Mouse (Mus musculus) megakaryocyte progenitor cell, adult 5-6 weeks (primary cell): ENCODE measurements at regions not wholly inside any gene's neighbourhood (a gene's known extent, or its start where the extent isn't known, plus 50 kb on each side); places are given as distances from the start of the nearest gene placed in this dataset.
A peak's percentile ranks its signal among the peaks of the same experiment; 100 is the strongest.
"Not testable (repeated sequence)": the region's sequence is repeated elsewhere in the genome, so short reads cannot be mapped to it uniquely, and the experiment has no call there.

ENCODE experiments used
- ATAC-seq: replicated peaks from 2 replicates; pipeline ENCODE4 v1.8.0; 2016; ENCODE audit warnings: mild to moderate bottlenecking, moderate TSS enrichment, inconsistent platforms; ENCODE audit not compliant: poor library complexity

DNA sequence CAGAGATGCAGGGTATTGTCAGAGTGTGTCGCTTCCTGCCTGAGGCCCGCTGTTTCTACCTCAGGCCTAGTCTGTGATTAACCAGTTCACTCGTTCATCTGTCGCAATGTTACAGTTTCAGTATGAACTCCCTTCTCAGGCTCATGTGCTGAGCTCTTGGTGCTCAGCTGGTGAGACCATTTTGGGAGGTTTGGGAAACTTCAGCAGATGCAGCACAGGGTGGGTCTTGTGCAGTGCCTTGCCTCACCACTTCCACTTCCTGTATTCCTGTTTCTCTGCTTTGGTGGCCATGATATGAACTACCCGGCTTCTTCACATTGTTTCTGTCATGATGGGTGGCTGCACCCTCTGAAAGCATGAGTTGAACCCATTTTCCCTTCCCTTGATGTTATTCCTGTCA, 169.3 kb upstream of the Gadl1 start:
- ATAC-seq = peak; percentile 80

DNA sequence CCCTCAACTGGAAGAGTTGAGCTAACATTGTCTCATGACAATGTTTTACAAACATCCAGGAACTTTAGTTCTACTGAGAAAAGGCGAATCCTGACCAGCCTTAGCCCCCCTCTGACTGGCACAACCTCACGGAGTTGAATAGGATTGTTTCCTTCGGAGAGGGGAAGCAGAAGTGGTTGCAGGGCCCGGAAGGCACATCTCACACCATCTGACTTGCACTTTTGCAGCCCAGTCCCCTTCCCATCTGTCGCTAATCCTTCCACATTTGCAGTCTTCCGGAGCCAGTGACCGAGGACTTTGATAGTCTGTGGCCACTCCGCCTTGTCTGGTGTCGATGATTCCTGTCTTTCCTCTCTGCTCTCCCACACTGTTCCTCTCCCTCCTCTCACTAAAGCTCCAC, 162.8 kb upstream of the Gadl1 start:
- ATAC-seq = peak; percentile 91

DNA sequence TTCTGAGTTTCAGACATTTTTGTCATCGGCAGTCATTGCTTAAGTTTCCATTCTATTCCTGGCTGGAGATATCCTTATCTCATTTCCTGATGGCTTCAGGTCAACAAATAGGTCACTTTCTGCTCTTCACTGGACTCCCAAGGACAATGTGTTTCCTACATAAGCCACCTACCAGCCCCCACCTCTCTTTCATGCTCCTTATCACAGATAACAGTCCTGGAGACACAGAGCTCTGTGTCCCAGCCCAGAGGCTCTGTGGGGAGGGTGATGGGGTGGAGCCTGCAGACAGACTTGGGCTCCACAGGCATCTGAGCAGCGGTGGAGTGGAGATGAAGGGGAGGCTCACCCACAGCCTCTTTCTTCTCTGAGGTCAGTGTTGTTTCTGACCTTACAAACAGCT, 148.8 kb upstream of the Gadl1 start:
- peak; percentile 87 for ATAC-seq

GRCm38 (mm10) chr9:115764136-115764535, 145.1 kb upstream of the Gadl1 start:
- no peak for ATAC-seq

DNA sequence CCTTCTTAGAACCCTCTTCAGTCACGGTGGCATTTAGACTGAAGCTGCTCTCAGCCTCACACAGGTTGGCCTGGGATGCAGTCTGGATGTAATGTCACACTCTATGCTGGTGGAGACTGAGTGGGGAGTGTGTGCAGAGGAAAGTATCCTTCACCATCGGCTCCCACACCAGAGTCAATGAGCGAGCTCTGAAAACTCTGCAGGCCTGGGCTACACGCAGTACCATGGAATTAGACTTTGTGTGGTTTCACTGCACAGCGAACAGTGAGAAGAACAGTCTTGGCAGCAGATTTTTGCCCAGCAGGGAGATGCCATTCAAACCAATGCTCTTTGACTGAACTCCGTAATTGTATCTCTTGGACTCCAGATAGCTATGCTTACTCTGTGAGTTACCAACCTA, 142.8 kb upstream of the Gadl1 start:
- no peak for ATAC-seq

DNA sequence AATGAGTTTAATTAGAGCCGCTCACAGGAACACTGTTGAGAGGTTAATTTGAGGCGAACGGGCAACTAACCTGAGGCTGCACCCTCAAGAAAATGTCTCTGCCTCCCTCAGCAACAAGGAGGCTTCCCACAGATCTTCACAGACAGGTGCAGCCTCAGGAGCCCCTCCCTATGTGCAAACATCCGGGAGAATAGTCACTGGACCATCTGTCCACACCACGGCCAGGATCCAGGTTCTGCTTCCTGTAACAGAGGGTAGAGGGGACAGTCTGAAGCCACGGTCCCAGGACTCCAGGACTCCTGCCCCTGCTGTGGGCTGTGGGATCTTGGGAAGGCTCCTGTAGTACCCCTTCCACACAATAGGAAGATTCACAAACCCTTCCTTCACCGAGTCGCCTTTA, 134.1 kb upstream of the Gadl1 start:
- ATAC-seq = no peak

DNA sequence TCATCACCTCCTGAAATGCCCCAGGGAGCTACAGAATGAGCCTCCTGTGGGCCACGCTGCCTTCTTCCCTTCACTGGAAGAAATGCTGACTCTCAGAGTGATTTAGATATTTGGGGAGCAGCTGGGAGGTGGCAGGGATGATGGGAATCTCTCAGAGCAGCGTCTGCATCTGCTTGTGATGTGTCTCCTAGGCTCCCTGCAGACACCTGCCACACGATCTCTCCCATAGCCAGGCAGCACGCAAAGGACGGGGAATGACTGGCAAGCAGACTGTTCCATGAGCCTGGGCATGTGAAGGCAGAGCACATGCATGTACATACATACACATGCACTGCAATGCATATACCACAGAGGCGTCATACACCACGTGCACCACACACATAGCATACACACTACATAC, 133.4 kb upstream of the Gadl1 start:
- no peak for ATAC-seq

- peak; percentile 85 for ATAC-seq
Measured at GRCm38 (mm10) chr9:115777097-115777864, 132.0 kb upstream of the Gadl1 start.

DNA sequence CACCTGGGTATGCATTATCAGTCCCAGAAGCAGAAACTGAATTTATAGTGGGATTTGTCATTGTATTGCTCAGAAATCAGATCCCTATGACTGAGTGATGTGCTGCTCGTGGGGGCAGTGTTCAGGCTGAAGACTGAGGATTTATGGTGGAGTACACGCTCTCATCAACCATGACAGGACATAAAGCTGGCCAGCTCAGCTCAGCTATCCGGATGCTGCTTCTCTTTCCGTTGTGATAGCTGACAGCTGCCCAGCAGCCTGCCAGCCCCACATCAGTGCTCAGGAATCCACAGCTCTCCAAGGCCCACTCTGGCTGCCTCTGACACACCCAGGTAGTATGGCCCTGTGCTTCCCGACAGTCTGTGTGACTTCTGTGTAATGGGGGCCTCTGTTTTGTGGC, 130.4 kb upstream of the Gadl1 start:
- ATAC-seq = no peak

DNA sequence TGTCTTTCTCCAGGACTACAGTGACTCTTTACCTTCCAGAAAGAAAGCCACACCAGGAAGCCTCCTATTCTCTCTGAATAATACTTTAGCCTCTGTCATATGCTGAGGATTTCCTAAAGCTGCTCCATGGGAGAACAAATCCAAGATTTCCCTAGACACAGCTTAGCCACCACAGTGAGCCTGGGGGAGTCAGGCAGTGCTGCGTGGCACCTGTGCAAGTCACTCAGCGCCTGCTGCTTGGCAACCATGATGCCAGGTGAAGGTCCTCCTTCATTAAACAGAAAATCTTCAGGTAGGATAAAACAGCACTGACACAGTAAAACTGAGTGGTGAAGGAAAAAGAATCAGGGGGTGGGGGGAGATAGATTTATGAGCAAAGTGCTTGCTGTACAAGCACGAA, 109.9 kb upstream of the Gadl1 start:
- no peak for ATAC-seq

DNA sequence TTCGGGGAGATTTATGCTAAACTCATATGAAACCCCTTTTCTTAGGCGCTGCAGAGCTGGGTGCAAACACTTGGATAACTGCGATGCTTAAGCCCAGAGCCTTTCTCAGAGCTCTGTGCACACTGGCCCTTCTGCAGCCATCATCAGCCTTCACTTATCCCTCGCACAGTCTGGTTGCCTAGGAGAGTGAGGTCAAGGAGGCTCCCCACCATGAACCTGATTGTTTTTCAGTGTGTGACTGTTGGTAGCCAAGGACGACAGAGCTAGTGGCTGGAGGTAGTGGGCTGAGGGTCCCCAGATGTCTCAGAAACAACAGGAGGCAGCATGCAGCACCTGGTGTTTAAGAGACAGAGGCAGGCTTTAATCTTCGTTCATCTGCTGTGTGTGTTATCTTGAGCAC, 108.6 kb upstream of the Gadl1 start:
- no peak for ATAC-seq

GRCm38 (mm10) chr9:115803071-115803470, 106.2 kb upstream of the Gadl1 start:
- no peak for ATAC-seq

- peak; percentile 75 for ATAC-seq
Measured at GRCm38 (mm10) chr9:115805224-115805623, 104.0 kb upstream of the Gadl1 start.

GRCm38 (mm10) chr9:115806018-115806702, 103.1 kb upstream of the Gadl1 start:
- peak; percentile 37 for ATAC-seq

GRCm38 (mm10) chr9:115840186-115840585, 69.1 kb upstream of the Gadl1 start:
- ATAC-seq = peak; percentile 26; the same call in 1 of the 2 replicates

GRCm38 (mm10) chr9:115840791-115841190, 68.5 kb upstream of the Gadl1 start:
- ATAC-seq = no peak

- ATAC-seq = no peak
Measured at GRCm38 (mm10) chr9:115841684-115842083, 67.6 kb upstream of the Gadl1 start.

GRCm38 (mm10) chr9:115844340-115844739, 64.9 kb upstream of the Gadl1 start:
- ATAC-seq = no peak

DNA sequence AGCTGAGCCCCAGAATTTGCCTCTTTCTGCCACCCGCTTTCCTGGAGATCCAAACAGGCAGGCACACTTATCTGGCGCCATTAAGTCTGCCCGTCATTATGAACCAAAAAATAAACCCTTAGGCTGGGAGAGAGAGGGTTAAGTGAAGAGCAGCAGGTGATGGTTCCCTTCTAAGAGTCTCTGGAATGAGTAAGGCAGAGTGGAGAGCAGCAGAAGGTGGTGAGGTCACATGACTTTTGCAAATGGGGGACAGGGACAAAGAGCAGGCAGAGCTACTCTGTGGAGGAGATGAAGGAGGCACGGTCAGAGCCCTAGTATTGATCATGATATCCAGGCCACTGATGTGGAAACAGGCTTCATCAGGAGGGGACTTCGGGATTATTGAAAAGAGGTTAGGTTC, 64.2 kb upstream of the Gadl1 start:
- no peak for ATAC-seq

- no peak for ATAC-seq
Measured at GRCm38 (mm10) chr9:115847289-115848074, 61.8 kb upstream of the Gadl1 start.

DNA sequence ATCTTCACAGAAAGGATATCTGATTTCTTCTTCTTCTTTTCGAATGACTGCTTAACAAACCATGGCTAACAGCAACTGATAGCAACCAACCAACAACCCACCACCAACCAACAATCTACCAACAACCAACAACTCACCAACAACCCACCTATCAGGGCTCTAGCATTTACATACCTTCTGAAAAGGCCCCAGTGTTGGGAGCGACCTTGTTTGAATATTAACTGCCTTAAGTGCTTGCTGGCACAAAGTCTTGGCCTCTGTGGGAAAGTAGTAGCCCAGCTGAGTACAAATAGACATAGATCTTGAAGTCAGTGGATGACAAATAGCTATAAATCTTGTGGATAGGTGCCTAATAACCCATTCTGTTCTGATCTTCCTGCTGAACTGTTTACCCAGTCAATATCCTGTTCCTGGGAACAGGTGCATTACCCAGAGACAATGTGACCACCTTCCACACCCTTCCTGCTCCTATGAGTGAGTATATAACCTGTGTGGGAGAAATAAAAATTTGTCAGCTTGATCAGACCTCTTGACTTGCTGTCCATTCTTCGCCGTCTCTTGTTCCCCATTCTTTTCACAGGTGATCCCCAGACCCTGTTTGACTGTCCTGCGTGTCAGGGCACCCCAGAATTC, 55.9 kb upstream of the Gadl1 start:
- not testable (repeated sequence) for ATAC-seq
